ENCODE assay signal across 27 mouse cellular contexts in the genomic region with DNA sequence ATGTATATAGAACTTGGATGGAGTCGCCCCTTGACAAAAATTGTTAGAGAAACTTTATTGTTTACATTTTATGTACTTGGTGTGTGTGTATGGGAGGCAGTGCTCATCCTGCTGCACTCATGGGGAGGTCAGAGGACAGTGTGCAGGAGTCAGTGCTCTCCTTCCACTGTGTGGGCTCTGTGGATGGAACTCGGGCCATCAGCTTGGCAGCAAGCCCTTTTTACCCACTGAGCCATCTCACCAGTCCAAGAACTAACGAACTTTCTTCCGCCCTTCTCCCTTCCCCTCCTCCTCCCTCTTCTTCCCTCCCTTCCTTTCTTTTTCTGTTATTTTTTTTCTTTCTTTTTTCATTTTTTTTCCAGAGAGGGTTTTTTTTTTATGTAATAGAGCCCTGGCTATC. TPM values are rescaled to one million over a fixed set of nuclear protein-coding genes. Genes with fewer than 3 reads are reported as not detected.
DNase-seq lines count a peak whose midpoint lies in the region; ATAC-seq lines count a peak whose summit lies in the region.
"Had no signal": no experiment of that assay in that cellular context is flagged by ENCODE, and none has a peak within 500 bp of the region (broad histone marks: within the 10 kb centered on the region; RNA-seq: fewer than 3 reads in every experiment).

No protein-coding gene starts in this region.

- H3K27ac ChIP-seq in heart, embryonic 13.5 days (replicated peaks): peak overlapping the region; percentile 86
- H3K27ac ChIP-seq in intestine, embryonic 16.5 days (ENCODE audit: low read length): no peak overlapping the region
- no peak overlapping the region for H3K27ac ChIP-seq in intestine, embryonic 15.5 days
- H3K27ac ChIP-seq: forebrain, embryonic 13.5 days; hindbrain, embryonic 10.5 days; hindbrain, embryonic 15.5 days; liver, embryonic 14.5 days; midbrain, embryonic 12.5 days; neural tube, embryonic 12.5 days had no signal

- H3K27me3 ChIP-seq in heart, embryonic 13.5 days (replicated peaks): no peaks in the 10 kb centered on the region
- no peaks in the 10 kb centered on the region for H3K27me3 ChIP-seq in intestine, embryonic 16.5 days (replicated peaks; ENCODE audit: control insufficient read depth, insufficient read depth, low read length)
- no peaks in the 10 kb centered on the region for H3K27me3 ChIP-seq in intestine, embryonic 15.5 days (replicated peaks)
- H3K27me3 ChIP-seq: forebrain, embryonic 13.5 days; hindbrain, embryonic 15.5 days; midbrain, embryonic 12.5 days; neural tube, embryonic 12.5 days had no signal

- intact Hi-C loops in heart, postnatal 10 days (cut with DNase I): no loop called here
- intact Hi-C loops in left cerebral cortex, postnatal 10 days (cut with DNase I): no loop called here

- H3K9ac ChIP-seq in heart, embryonic 13.5 days: 0 out of 2 replicates have a peak overlapping the region, but pooled peaks have one; percentile 25
- H3K9ac ChIP-seq in intestine, embryonic 16.5 days (ENCODE audit: low read depth, low read length): peak overlapping the region; percentile 7; the same call in 1 of the 2 replicates
- H3K9ac ChIP-seq in intestine, embryonic 15.5 days: no peak overlapping the region
- H3K9ac ChIP-seq: forebrain, embryonic 13.5 days; hindbrain, embryonic 15.5 days; liver, embryonic 14.5 days; midbrain, embryonic 12.5 days; neural tube, embryonic 12.5 days had no signal

- WGBS in heart, embryonic 13.5 days: 64% methylated on average over 4 of the region's 4 CpGs
- WGBS in intestine, embryonic 16.5 days: 83% methylated on average over 4 of the region's 4 CpGs
- WGBS in intestine, embryonic 15.5 days: 69% methylated on average over 4 of the region's 4 CpGs

- H3K4me2 ChIP-seq in heart, embryonic 13.5 days: peak overlapping the region; percentile 39
- H3K4me2 ChIP-seq in intestine, embryonic 16.5 days (ENCODE audit: low read depth, low read length): no peak overlapping the region
- H3K4me2 ChIP-seq in intestine, embryonic 15.5 days (replicated peaks): no peak overlapping the region
- H3K4me2 ChIP-seq: forebrain, embryonic 13.5 days; hindbrain, embryonic 15.5 days; midbrain, embryonic 12.5 days; neural tube, embryonic 12.5 days had no signal

- H3K4me3 ChIP-seq in heart, embryonic 13.5 days: no peak overlapping the region
- H3K4me3 ChIP-seq in intestine, embryonic 16.5 days (ENCODE audit: low read length): no peak overlapping the region
- no peak overlapping the region for H3K4me3 ChIP-seq in intestine, embryonic 15.5 days (replicated peaks)
- H3K4me3 ChIP-seq: forebrain, embryonic 13.5 days; hindbrain, embryonic 10.5 days; hindbrain, embryonic 15.5 days; megakaryocyte, embryonic 14.5 days; midbrain, embryonic 12.5 days; myocyte; neural tube, embryonic 12.5 days had no signal

- no peak for ATAC-seq in heart, embryonic 13.5 days (ENCODE audit: extremely low read depth, insufficient number of reproducible peaks, low FRiP score, low TSS enrichment)
- no peak for ATAC-seq in intestine, embryonic 16.5 days
- no peak for ATAC-seq in intestine, embryonic 15.5 days
- ATAC-seq: CD4-positive, CD25-positive, alpha-beta regulatory T cell, adult 4 months; forebrain, embryonic 13.5 days; inflammation-experienced regulatory T-cells, adult 6 months had no signal

- peaks cover 17% of the 10 kb centered on the region for H3K36me3 ChIP-seq in heart, embryonic 13.5 days
- H3K36me3 ChIP-seq in intestine, embryonic 16.5 days (ENCODE audit: control insufficient read depth, insufficient read depth, low read length): no peaks in the 10 kb centered on the region
- H3K36me3 ChIP-seq in intestine, embryonic 15.5 days: 0 out of 2 replicates have a peak, but pooled peaks cover 3% of the 10 kb centered on the region
- H3K36me3 ChIP-seq: hindbrain, embryonic 10.5 days; hindbrain, embryonic 15.5 days; midbrain, embryonic 12.5 days; neural tube, embryonic 12.5 days had no signal

- H3K4me1 ChIP-seq in heart, embryonic 13.5 days: peaks cover 27% of the 10 kb centered on the region
- H3K4me1 ChIP-seq in intestine, embryonic 16.5 days (ENCODE audit: control insufficient read depth, insufficient read depth, low read length): peaks cover 14% of the 10 kb centered on the region
- peaks cover 3% of the 10 kb centered on the region; the same call in 1 of the 2 replicates for H3K4me1 ChIP-seq in intestine, embryonic 15.5 days (replicated peaks)
- H3K4me1 ChIP-seq: forebrain, embryonic 13.5 days; hindbrain, embryonic 10.5 days; hindbrain, embryonic 15.5 days; megakaryocyte, embryonic 14.5 days; midbrain, embryonic 12.5 days had no signal

- no peak for DNase-seq in heart, postnatal 10 days
- peak; percentile 60 to 74 for DNase-seq in kidney, postnatal 25 days
- no peak for DNase-seq in kidney, postnatal 4 days
- DNase-seq in left cerebral cortex, postnatal 10 days (ENCODE audit: extremely low spot score in 1 of 2, low spot score in 2 of 2): no peak
- DNase-seq: adrenal gland, postnatal 14 days; cerebellum, adult 11 months; cerebellum, adult 9-10 months; cerebellum, postnatal 36 days; gastrocnemius, postnatal 10 days; layer of hippocampus, postnatal 36 days; liver; right cerebral cortex, adult 18-20 months; spleen, adult 18-20 months; thymus, postnatal 14 days had no signal

- H3K9me3 ChIP-seq in heart, embryonic 13.5 days: no peaks in the 10 kb centered on the region
- H3K9me3 ChIP-seq in intestine, embryonic 16.5 days (ENCODE audit: control insufficient read depth, low read length): no peaks in the 10 kb centered on the region
- H3K9me3 ChIP-seq in intestine, embryonic 15.5 days: no peaks in the 10 kb centered on the region
- H3K9me3 ChIP-seq: forebrain, embryonic 13.5 days; hindbrain, embryonic 10.5 days; hindbrain, embryonic 15.5 days; megakaryocyte, embryonic 14.5 days; midbrain, embryonic 12.5 days; neural tube, embryonic 12.5 days had no signal

RNA-seq across cellular contexts. Expression of gene Mertk, which starts 29.3 kb away (rescaled TPM):
- polyA plus RNA-seq in heart, embryonic 13.5 days (2015; fragmentation: Nextera tagmentation; extraction: Ambion mirVana): 3.9 and 4.0 TPM in 2 replicates
- 1 to 10 TPM; 5.2 to 6.7 TPM for total RNA-seq in heart, postnatal 10 days (2021)
- 13.5 and 15.0 TPM in 2 replicates for polyA plus RNA-seq in intestine, embryonic 16.5 days (2015; fragmentation: Nextera tagmentation; extraction: Ambion mirVana)
- polyA plus RNA-seq in intestine, embryonic 15.5 days (2015; fragmentation: Nextera tagmentation; extraction: Ambion mirVana): 9.4 and 10.1 TPM in 2 replicates
- total RNA-seq in left cerebral cortex, postnatal 10 days (2021): 10 to 100 TPM; 10.4 to 23.6 TPM

RNA-seq across cellular contexts. Expression of gene Anapc1, which starts 40.9 kb away (rescaled TPM):
- 38.8 and 42.9 TPM in 2 replicates for polyA plus RNA-seq in heart, embryonic 13.5 days (2015; fragmentation: Nextera tagmentation; extraction: Ambion mirVana)
- 10 to 100 TPM; 62.8 to 63.9 TPM for total RNA-seq in heart, postnatal 10 days (2021)
- 39.8 and 41.7 TPM in 2 replicates for polyA plus RNA-seq in intestine, embryonic 16.5 days (2015; fragmentation: Nextera tagmentation; extraction: Ambion mirVana)
- 53.3 and 53.5 TPM in 2 replicates for polyA plus RNA-seq in intestine, embryonic 15.5 days (2015; fragmentation: Nextera tagmentation; extraction: Ambion mirVana)
- total RNA-seq in left cerebral cortex, postnatal 10 days (2021): 10 to 100 TPM; 71.4 to 80.0 TPM

Comparison
In these comparisons a context has a peak if more than half of its experiments do, and no peak if none do; other contexts are left out.
1. DNase-seq: peak in kidney, postnatal 25 days (2 of 2); none in heart, postnatal 10 days (0 of 2), kidney, postnatal 4 days (0 of 2) and left cerebral cortex, postnatal 10 days (0 of 2).